Mouse (Mus musculus): ENCODE results near the gene Rftn2. TPM values are rescaled to one million over a fixed set of nuclear protein-coding genes. Genes with fewer than 3 reads are reported as not detected.

The Rftn2 gene
- polyA plus RNA-seq, 1 experiment from 2014 or later = 23.1 TPM

GRCm38 (mm10) chr1:55123561-55123960 is 103.0 kb downstream of the Rftn2 start:
- H3K4me3 ChIP-seq (replicated peaks) = no peak overlapping the region
- no peaks in the 10 kb centered on the region for H3K9me3 ChIP-seq (replicated peaks)
- no peak for ATAC-seq (ENCODE audit: insufficient number of reproducible peaks, low FRiP score, low TSS enrichment, low read depth)
- H3K27me3 ChIP-seq = no peaks in the 10 kb centered on the region
- H3K36me3 ChIP-seq = no peaks in the 10 kb centered on the region
- no peaks in the 10 kb centered on the region for H3K4me1 ChIP-seq
- H3K9ac ChIP-seq = no peak overlapping the region
- WGBS = 92% methylated on average over 2 of the region's 2 CpGs
- no peak overlapping the region for H3K27ac ChIP-seq (replicated peaks)
- no peak overlapping the region for H3K4me2 ChIP-seq (replicated peaks)

- no peaks in the 10 kb centered on the region for H3K36me3 ChIP-seq
- H3K4me2 ChIP-seq (replicated peaks) = no peak overlapping the region
- 86% methylated on average over 5 of the region's 5 CpGs for WGBS
- no peak for ATAC-seq (ENCODE audit: insufficient number of reproducible peaks, low FRiP score, low TSS enrichment, low read depth)
- no peaks in the 10 kb centered on the region for H3K4me1 ChIP-seq
- no peaks in the 10 kb centered on the region for H3K27me3 ChIP-seq
- no peak overlapping the region for H3K4me3 ChIP-seq (replicated peaks)
- no peaks in the 10 kb centered on the region for H3K9me3 ChIP-seq (replicated peaks)
- H3K9ac ChIP-seq = no peak overlapping the region
- no peak overlapping the region for H3K27ac ChIP-seq (replicated peaks)
Observed at GRCm38 (mm10) chr1:55123046-55123445, 103.5 kb downstream of the Rftn2 start.

Other genes with a start within 250 kb of the Rftn2 start
- 270 and 288 TPM in 2 replicates for gene Sf3b1, start 199.3 kb downstream of the Rftn2 start, polyA plus RNA-seq (2015; fragmentation: Nextera tagmentation; extraction: Ambion mirVana)
- 18.4 and 18.9 TPM in 2 replicates for gene Coq10b, start 174.0 kb downstream of the Rftn2 start, polyA plus RNA-seq (2015; fragmentation: Nextera tagmentation; extraction: Ambion mirVana)
- 292 and 314 TPM in 2 replicates for gene Hspe1, start 138.7 kb downstream of the Rftn2 start, polyA plus RNA-seq (2015; fragmentation: Nextera tagmentation; extraction: Ambion mirVana)
- gene Hspd1, start 138.5 kb downstream of the Rftn2 start, polyA plus RNA-seq (2015; fragmentation: Nextera tagmentation; extraction: Ambion mirVana) = 298 and 303 TPM in 2 replicates
- 126 and 134 TPM in 2 replicates for gene Mob4, start 95.6 kb downstream of the Rftn2 start, polyA plus RNA-seq (2015; fragmentation: Nextera tagmentation; extraction: Ambion mirVana)
- 2.4 and 2.5 TPM in 2 replicates for gene Mars2, start 10.4 kb upstream of the Rftn2 start, polyA plus RNA-seq (2015; fragmentation: Nextera tagmentation; extraction: Ambion mirVana)
- 0.07 and 0.32 TPM in 2 replicates for gene Boll, start 136.7 kb upstream of the Rftn2 start, polyA plus RNA-seq (2015; fragmentation: Nextera tagmentation; extraction: Ambion mirVana)
- gene Plcl1, start 179.1 kb upstream of the Rftn2 start, polyA plus RNA-seq (2015; fragmentation: Nextera tagmentation; extraction: Ambion mirVana) = 2.2 and 2.5 TPM in 2 replicates